ENCODE assay signal across 8 mouse cellular contexts in genomic region chr3:88144648-88145410, GRCm38 (mm10). TPM values are rescaled to one million over a fixed set of nuclear protein-coding genes. Genes with fewer than 3 reads are reported as not detected.
DNase-seq lines count a peak whose midpoint lies in the region; ATAC-seq and TF ChIP-seq lines count a peak whose summit lies in the region.

No protein-coding gene starts in this region.

- peak overlapping the region; percentile 94 for H3K9ac ChIP-seq in hindbrain, embryonic 13.5 days
- H3K9ac ChIP-seq in liver, embryonic 12.5 days, result peak overlapping the region; percentile 88

- no peaks in the 10 kb centered on the region for H3K9me3 ChIP-seq in hindbrain, embryonic 13.5 days
- no peaks in the 10 kb centered on the region for H3K9me3 ChIP-seq in liver, embryonic 12.5 days (replicated peaks)

- peaks cover 15% of the 10 kb centered on the region for H3K27me3 ChIP-seq in hindbrain, embryonic 13.5 days
- 0 out of 2 replicates have a peak, but pooled peaks cover 2% of the 10 kb centered on the region for H3K27me3 ChIP-seq in liver, embryonic 12.5 days (replicated peaks)

- peak overlapping the region; percentile 97 for H3K4me2 ChIP-seq in hindbrain, embryonic 13.5 days
- H3K4me2 ChIP-seq in liver, embryonic 12.5 days, result peak overlapping the region; percentile 95

- H3K27ac ChIP-seq in cortical plate, adult 2 months (ENCODE audit: insufficient read depth, low read length), result peak overlapping the region; percentile 96
- H3K27ac ChIP-seq in hindbrain, embryonic 13.5 days, result peak overlapping the region; percentile 36; the same call in 1 of the 2 replicates
- peak overlapping the region; percentile 98 for H3K27ac ChIP-seq in liver, embryonic 12.5 days

- peak; percentile 57 for DNase-seq in cerebellum, adult 11-12 months
- no peak for DNase-seq in cerebellum, adult 9-10 months
- DNase-seq in embryo, embryonic 10 days (ENCODE audit: low spot score), result no peak

- TF ChIP-seq CTCF in cortical plate, adult 2 months (IDR thresholded peaks at IDR 0.05; ENCODE audit: extremely low read depth, insufficient read depth, low read length), result no peak

- no peak for TF ChIP-seq POLR2A in cortical plate, adult 2 months (IDR thresholded peaks at IDR 0.05; ENCODE audit: extremely low read depth, insufficient read depth, low read length)

- H3K4me3 ChIP-seq in cortical plate, adult 2 months (ENCODE audit: insufficient read depth, low read length), result peak overlapping the region; percentile 83
- peak overlapping the region; percentile 92 for H3K4me3 ChIP-seq in hindbrain, embryonic 13.5 days
- H3K4me3 ChIP-seq in liver, embryonic 12.5 days, result peak overlapping the region; percentile 82

- WGBS in hindbrain, embryonic 13.5 days, result 70% methylated on average over 6 of the region's 6 CpGs
- WGBS in liver, embryonic 12.5 days (ENCODE audit: insufficient replicate concordance), result 53% methylated on average over 6 of the region's 6 CpGs

- no peak for ATAC-seq in hindbrain, embryonic 13.5 days (ENCODE audit: low FRiP score)
- no peak for ATAC-seq in liver, embryonic 12.5 days
- ATAC-seq in granulocyte monocyte progenitor cell, adult 5-6 weeks (replicated peaks; ENCODE audit: poor library complexity, severe bottlenecking), result no peak
- no peak for ATAC-seq in CD4-positive, CD25-positive, alpha-beta regulatory T cell, adult 4 months

- peaks cover 40% of the 10 kb centered on the region for H3K4me1 ChIP-seq in cortical plate, adult 2 months (ENCODE audit: control insufficient read depth, insufficient read depth, low read length)
- H3K4me1 ChIP-seq in hindbrain, embryonic 13.5 days (replicated peaks), result peaks cover 79% of the 10 kb centered on the region
- H3K4me1 ChIP-seq in liver, embryonic 12.5 days, result peaks cover 93% of the 10 kb centered on the region

- no peaks in the 10 kb centered on the region for H3K36me3 ChIP-seq in hindbrain, embryonic 13.5 days
- H3K36me3 ChIP-seq in liver, embryonic 12.5 days, result peaks cover 13% of the 10 kb centered on the region; the same call in 1 of the 2 replicates

RNA-seq across cellular contexts. Expression of gene Mef2d, which starts 2.7 kb away (rescaled TPM):
- 128 and 131 TPM in 2 replicates for polyA plus RNA-seq in cortical plate, adult 2 months (2012; rRNA removed)
- polyA plus RNA-seq in hindbrain, embryonic 13.5 days (2015; fragmentation: Nextera tagmentation; extraction: Ambion mirVana), result 14.5 and 14.8 TPM in 2 replicates
- polyA plus RNA-seq in liver, embryonic 12.5 days (2016; fragmentation: Nextera tagmentation; extraction: Ambion mirVana), result 12.1 and 13.6 TPM in 2 replicates
- total RNA-seq in granulocyte monocyte progenitor cell, adult 5-6 weeks (2014; fragmentation: Nextera tagmentation), result 119 and 132 TPM in 2 replicates
- total RNA-seq in granulocyte monocyte progenitor cell, adult 5-6 weeks (2017), result 42.4 and 52.4 TPM in 2 replicates
- 10 to 100 TPM; 30.9 to 36.1 TPM for polyA plus RNA-seq in CD4-positive, CD25-positive, alpha-beta regulatory T cell, adult 4 months (2017; shearing (Covaris generic))

Comparison
In these comparisons a context has a peak if more than half of its experiments do, and no peak if none do; other contexts are left out.
1. H3K27ac ChIP-seq: peak in every context shown above with its lines; median percentile 98 in liver, embryonic 12.5 days; 96 in cortical plate, adult 2 months; 36 in hindbrain, embryonic 13.5 days.